Mouse (Mus musculus): Measurements from ENCODE around the gene Rflna. TPM values are rescaled to one million over a fixed set of nuclear protein-coding genes. Genes with fewer than 3 reads are reported as not detected.

Gene Rflna
- polyA plus RNA-seq, 1 experiment from 2014 or later = 0.21 TPM

GRCm38 (mm10) chr5:124966622-124967332 is 36.2 kb upstream of the Rflna start:
- no peaks in the 10 kb centered on the region for H3K36me3 ChIP-seq (ENCODE audit: control insufficient read depth, insufficient read depth)
- H3K4me1 ChIP-seq (ENCODE audit: control insufficient read depth, low read depth, low read length) = no peaks in the 10 kb centered on the region
- no peak overlapping the region for H3K27ac ChIP-seq (ENCODE audit: low read length)
- no peak overlapping the region for H3K9ac ChIP-seq (ENCODE audit: low read depth, low read length)
- H3K9me3 ChIP-seq (replicated peaks; ENCODE audit: control insufficient read depth, low read length) = no peaks in the 10 kb centered on the region
- H3K4me2 ChIP-seq (ENCODE audit: low read depth, low read length) = no peak overlapping the region
- no peak for ATAC-seq (ENCODE audit: low read depth)
- WGBS (ENCODE audit: insufficient replicate concordance) = 74% methylated on average over 14 of the region's 14 CpGs
- H3K27me3 ChIP-seq (ENCODE audit: control insufficient read depth, insufficient read depth, low read depth, low read length) = no peaks in the 10 kb centered on the region
- no peak overlapping the region for H3K4me3 ChIP-seq (ENCODE audit: low read depth, low read length)

GRCm38 (mm10) chr5:124969790-124970189 is 33.2 kb upstream of the Rflna start:
- WGBS (ENCODE audit: insufficient replicate concordance) = 40% methylated on average over 8 of the region's 8 CpGs
- H3K27ac ChIP-seq (ENCODE audit: low read length) = no peak overlapping the region
- H3K9me3 ChIP-seq (replicated peaks; ENCODE audit: control insufficient read depth, low read length) = no peaks in the 10 kb centered on the region
- no peaks in the 10 kb centered on the region for H3K27me3 ChIP-seq (ENCODE audit: control insufficient read depth, insufficient read depth, low read depth, low read length)
- no peaks in the 10 kb centered on the region for H3K36me3 ChIP-seq (ENCODE audit: control insufficient read depth, insufficient read depth)
- no peak for ATAC-seq (ENCODE audit: low read depth)
- H3K4me3 ChIP-seq (ENCODE audit: low read depth, low read length) = no peak overlapping the region
- H3K4me1 ChIP-seq (ENCODE audit: control insufficient read depth, low read depth, low read length) = no peaks in the 10 kb centered on the region
- H3K9ac ChIP-seq (ENCODE audit: low read depth, low read length) = no peak overlapping the region
- H3K4me2 ChIP-seq (ENCODE audit: low read depth, low read length) = no peak overlapping the region

GRCm38 (mm10) chr5:124986222-124986621 is 16.8 kb upstream of the Rflna start:
- WGBS (ENCODE audit: insufficient replicate concordance) = 57% methylated on average over 5 of the region's 5 CpGs
- no peaks in the 10 kb centered on the region for H3K27me3 ChIP-seq (ENCODE audit: control insufficient read depth, insufficient read depth, low read depth, low read length)
- H3K4me2 ChIP-seq (ENCODE audit: low read depth, low read length) = no peak overlapping the region
- no peak overlapping the region for H3K9ac ChIP-seq (ENCODE audit: low read depth, low read length)
- H3K4me1 ChIP-seq (ENCODE audit: control insufficient read depth, low read depth, low read length) = no peaks in the 10 kb centered on the region
- no peak overlapping the region for H3K27ac ChIP-seq (ENCODE audit: low read length)
- no peaks in the 10 kb centered on the region; the same call in 1 of the 2 replicates for H3K9me3 ChIP-seq (replicated peaks; ENCODE audit: control insufficient read depth, low read length)
- no peak for ATAC-seq (ENCODE audit: low read depth)
- no peaks in the 10 kb centered on the region for H3K36me3 ChIP-seq (ENCODE audit: control insufficient read depth, insufficient read depth)
- H3K4me3 ChIP-seq (ENCODE audit: low read depth, low read length) = no peak overlapping the region

GRCm38 (mm10) chr5:124986656-124987055 is 16.4 kb upstream of the Rflna start:
- no peak for ATAC-seq (ENCODE audit: low read depth)
- Histone ChIP-seq H3K4me2 (ENCODE audit: low read depth, low read length) (no peak overlapping the region), H3K36me3 (ENCODE audit: control insufficient read depth, insufficient read depth) (no peaks in the 10 kb centered on the region), H3K9ac (ENCODE audit: low read depth, low read length) (no peak overlapping the region), H3K27me3 (ENCODE audit: control insufficient read depth, insufficient read depth, low read depth, low read length) (no peaks in the 10 kb centered on the region), H3K27ac (ENCODE audit: low read length) (no peak overlapping the region), H3K4me3 (ENCODE audit: low read depth, low read length) (no peak overlapping the region), H3K4me1 (ENCODE audit: control insufficient read depth, low read depth, low read length) (no peaks in the 10 kb centered on the region), H3K9me3 (replicated peaks; ENCODE audit: control insufficient read depth, low read length) (no peaks in the 10 kb centered on the region; the same call in 1 of the 2 replicates)
- WGBS (ENCODE audit: insufficient replicate concordance) = 58% methylated on average over 5 of the region's 5 CpGs

- 57% methylated on average over 2 of the region's 2 CpGs for WGBS (ENCODE audit: insufficient replicate concordance)
- Histone ChIP-seq H3K4me3 (ENCODE audit: low read depth, low read length) (no peak overlapping the region), H3K9me3 (replicated peaks; ENCODE audit: control insufficient read depth, low read length) (no peaks in the 10 kb centered on the region), H3K4me1 (ENCODE audit: control insufficient read depth, low read depth, low read length) (no peaks in the 10 kb centered on the region), H3K4me2 (ENCODE audit: low read depth, low read length) (no peak overlapping the region), H3K27ac (ENCODE audit: low read length) (no peak overlapping the region), H3K36me3 (ENCODE audit: control insufficient read depth, insufficient read depth) (no peaks in the 10 kb centered on the region), H3K27me3 (ENCODE audit: control insufficient read depth, insufficient read depth, low read depth, low read length) (no peaks in the 10 kb centered on the region), H3K9ac (ENCODE audit: low read depth, low read length) (no peak overlapping the region)
- ATAC-seq (ENCODE audit: low read depth) = no peak
These were observed 13.3 kb upstream of the Rflna start for GRCm38 (mm10) chr5:124989724-124990123.

GRCm38 (mm10) chr5:124992323-124992722 is 10.7 kb upstream of the Rflna start:
- WGBS (ENCODE audit: insufficient replicate concordance) = 67% methylated on average over 8 of the region's 8 CpGs
- no peak overlapping the region for H3K27ac ChIP-seq (ENCODE audit: low read length)

GRCm38 (mm10) chr5:124992891-124993290 is 10.1 kb upstream of the Rflna start:
- no peaks in the 10 kb centered on the region for H3K9me3 ChIP-seq (replicated peaks; ENCODE audit: control insufficient read depth, low read length)
- no peak; the same call in 1 of the 2 replicates for ATAC-seq (ENCODE audit: low read depth)
- H3K4me2 ChIP-seq (ENCODE audit: low read depth, low read length) = no peak overlapping the region
- WGBS (ENCODE audit: insufficient replicate concordance) = 17% methylated on average over 11 of the region's 11 CpGs
- no peaks in the 10 kb centered on the region for H3K36me3 ChIP-seq (ENCODE audit: control insufficient read depth, insufficient read depth)
- no peak overlapping the region for H3K9ac ChIP-seq (ENCODE audit: low read depth, low read length)
- H3K27ac ChIP-seq (ENCODE audit: low read length) = no peak overlapping the region
- no peak overlapping the region for H3K4me3 ChIP-seq (ENCODE audit: low read depth, low read length)
- H3K4me1 ChIP-seq (ENCODE audit: control insufficient read depth, low read depth, low read length) = no peaks in the 10 kb centered on the region
- H3K27me3 ChIP-seq (ENCODE audit: control insufficient read depth, insufficient read depth, low read depth, low read length) = no peaks in the 10 kb centered on the region

More at GRCm38 (mm10) chr5:124992323-124992722, 10.7 kb upstream of the Rflna start:
- H3K27me3 ChIP-seq (ENCODE audit: control insufficient read depth, insufficient read depth, low read depth, low read length) = no peaks in the 10 kb centered on the region
- no peaks in the 10 kb centered on the region for H3K9me3 ChIP-seq (replicated peaks; ENCODE audit: control insufficient read depth, low read length)
- H3K4me3 ChIP-seq (ENCODE audit: low read depth, low read length) = no peak overlapping the region
- H3K9ac ChIP-seq (ENCODE audit: low read depth, low read length) = no peak overlapping the region
- no peak for ATAC-seq (ENCODE audit: low read depth)
- no peak overlapping the region for H3K4me2 ChIP-seq (ENCODE audit: low read depth, low read length)
- no peaks in the 10 kb centered on the region for H3K4me1 ChIP-seq (ENCODE audit: control insufficient read depth, low read depth, low read length)
- no peaks in the 10 kb centered on the region for H3K36me3 ChIP-seq (ENCODE audit: control insufficient read depth, insufficient read depth)

- Histone ChIP-seq H3K4me3 (ENCODE audit: low read depth, low read length) (no peak overlapping the region), H3K36me3 (ENCODE audit: control insufficient read depth, insufficient read depth) (no peaks in the 10 kb centered on the region), H3K4me2 (ENCODE audit: low read depth, low read length) (no peak overlapping the region), H3K9ac (ENCODE audit: low read depth, low read length) (no peak overlapping the region), H3K27me3 (ENCODE audit: control insufficient read depth, insufficient read depth, low read depth, low read length) (no peaks in the 10 kb centered on the region), H3K27ac (ENCODE audit: low read length) (no peak overlapping the region), H3K9me3 (replicated peaks; ENCODE audit: control insufficient read depth, low read length) (no peaks in the 10 kb centered on the region), H3K4me1 (ENCODE audit: control insufficient read depth, low read depth, low read length) (no peaks in the 10 kb centered on the region)
- WGBS (ENCODE audit: insufficient replicate concordance) = 39% methylated on average over 6 of the region's 6 CpGs
- no peak for ATAC-seq (ENCODE audit: low read depth)
These were observed 6.2 kb upstream of the Rflna start for GRCm38 (mm10) chr5:124996816-124997215.

- ATAC-seq (ENCODE audit: low read depth) = no peak
- Histone ChIP-seq H3K4me2 (ENCODE audit: low read depth, low read length) (no peak overlapping the region), H3K36me3 (ENCODE audit: control insufficient read depth, insufficient read depth) (no peaks in the 10 kb centered on the region), H3K4me1 (ENCODE audit: control insufficient read depth, low read depth, low read length) (no peaks in the 10 kb centered on the region; the same call in 1 of the 2 replicates), H3K9ac (ENCODE audit: low read depth, low read length) (no peak overlapping the region), H3K4me3 (ENCODE audit: low read depth, low read length) (no peak overlapping the region), H3K27ac (ENCODE audit: low read length) (no peak overlapping the region), H3K27me3 (ENCODE audit: control insufficient read depth, insufficient read depth, low read depth, low read length) (peaks cover 9% of the 10 kb centered on the region), H3K9me3 (replicated peaks; ENCODE audit: control insufficient read depth, low read length) (no peaks in the 10 kb centered on the region)
- 68% methylated on average over 4 of the region's 4 CpGs for WGBS (ENCODE audit: insufficient replicate concordance)
These were observed 5.1 kb upstream of the Rflna start for GRCm38 (mm10) chr5:124997913-124998312.
